Mouse (Mus musculus) heart, embryonic 12.5 days (tissue): Measurements from ENCODE around the gene Tshz2. TPM values are rescaled to one million over a fixed set of nuclear protein-coding genes. Genes with fewer than 3 reads are reported as not detected.

ENCODE experiments used
- ATAC-seq: fragments of 200-750 bp; cut with Nextera tagmentation; 2 replicates; pipeline ENCODE4 v1.8.0; 2017; ENCODE audit warnings: moderate TSS enrichment, moderate library complexity; ENCODE audit not compliant: insufficient number of reproducible peaks, low FRiP score
- H3K27ac ChIP-seq: fragments of 300-500 bp; sonication (generic); 2 replicates; pipeline ENCODE4 v1.5.1; 2016; ENCODE audit warnings: mild to moderate bottlenecking, moderate library complexity; ENCODE audit not compliant: poor library complexity, severe bottlenecking
- H3K27me3 ChIP-seq: fragments of 300-500 bp; sonication (generic); replicated peaks from 2 replicates; pipeline ENCODE4 v1.6.1; 2016; ENCODE audit warnings: mild to moderate bottlenecking, moderate library complexity
- H3K36me3 ChIP-seq: fragments of 300-500 bp; sonication (generic); 2 replicates; pipeline ENCODE4 v1.6.1; 2016; ENCODE audit warnings: mild to moderate bottlenecking, moderate library complexity
- H3K4me1 ChIP-seq: fragments of 300-500 bp; sonication (generic); replicated peaks from 2 replicates; pipeline ENCODE4 v1.6.1; 2016; ENCODE audit warnings: mild to moderate bottlenecking
- H3K4me2 ChIP-seq: fragments of 300-500 bp; sonication (generic); 2 replicates; pipeline ENCODE4 v1.6.1; 2016; ENCODE audit warnings: mild to moderate bottlenecking, moderate library complexity
- H3K4me3 ChIP-seq: fragments of 300-500 bp; sonication (generic); 2 replicates; pipeline ENCODE4 v1.5.1; 2016; ENCODE audit warnings: mild to moderate bottlenecking
- H3K9ac ChIP-seq: fragments of 300-500 bp; sonication (generic); 2 replicates; pipeline ENCODE4 v1.6.1; 2016; ENCODE audit warnings: mild to moderate bottlenecking, moderate library complexity
- H3K9me3 ChIP-seq: fragments of 300-500 bp; sonication (generic); replicated peaks from 2 replicates; pipeline ENCODE4 v1.6.1; 2016; ENCODE audit warnings: mild to moderate bottlenecking, moderate library complexity
- WGBS: fragments of 180-500 bp; shearing (Covaris S2); methylation state at CpG from one replicate; pipeline ENCODE4 v1.1.7; 2016; 5-methylcytosine and 5-hydroxymethylcytosine counted together
- polyA plus RNA-seq: library from polyadenylated mRNA; unstranded; fragments of >200 nt; fragmentation: Nextera tagmentation; extraction: Ambion mirVana; gene quantifications from 2 replicates; pipeline ENCODE4 v1.2.1, GENCODE M21; 2016

Gene Tshz2
- polyA plus RNA-seq, 1 experiment from 2014 or later: 5.6 TPM

DNA sequence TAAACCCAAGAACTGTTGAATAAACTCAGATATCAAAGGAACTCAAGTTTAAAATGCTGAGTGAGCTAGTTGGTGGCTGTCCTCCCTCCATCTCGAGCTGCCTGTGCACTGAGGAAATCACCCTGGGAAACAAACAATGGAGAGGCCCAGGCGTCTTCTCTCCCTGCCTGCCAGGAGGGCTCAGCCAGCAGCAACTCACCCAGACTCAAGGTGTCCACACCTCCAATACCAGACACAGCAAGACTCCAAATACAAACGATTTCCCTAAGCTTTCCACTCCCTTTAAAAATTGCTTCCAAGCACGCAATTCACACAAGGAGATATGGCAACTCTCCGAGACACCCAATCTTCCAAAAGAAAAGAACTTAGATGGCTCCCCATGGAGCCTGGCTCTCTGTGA, 476.7 kb downstream of the Tshz2 start:
- H3K36me3 ChIP-seq: peaks cover 77% of the 10 kb centered on the region
- H3K9ac ChIP-seq: no peak overlapping the region
- H3K27ac ChIP-seq: no peak overlapping the region
- no peaks in the 10 kb centered on the region for H3K9me3 ChIP-seq
- 54% methylated on average over 5 of the region's 5 CpGs for WGBS
- H3K27me3 ChIP-seq: no peaks in the 10 kb centered on the region
- no peak overlapping the region for H3K4me3 ChIP-seq
- H3K4me2 ChIP-seq: no peak overlapping the region
- ATAC-seq: no peak
- H3K4me1 ChIP-seq: peaks cover 6% of the 10 kb centered on the region

DNA sequence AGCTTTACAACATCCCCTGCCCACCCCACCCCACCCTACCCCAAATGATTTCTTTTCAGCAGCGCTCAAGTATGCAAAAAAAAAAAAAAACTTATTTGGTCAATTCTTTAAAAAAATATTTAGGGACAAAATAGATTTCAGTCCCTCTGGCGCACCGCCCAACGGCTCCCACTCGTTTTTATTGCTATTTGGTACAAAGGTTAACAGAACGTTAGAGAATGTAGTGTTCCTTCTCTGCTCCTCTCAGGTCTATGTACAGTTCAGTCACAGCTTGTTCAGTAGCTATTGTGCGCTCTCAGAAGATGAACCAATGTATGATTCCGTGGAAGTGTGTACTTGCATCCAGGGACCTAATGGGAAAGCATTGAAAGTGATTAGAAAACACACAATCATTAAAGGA, 477.5 kb downstream of the Tshz2 start:
- Histone ChIP-seq H3K4me1 (peaks cover 10% of the 10 kb centered on the region), H3K27ac (no peak overlapping the region), H3K27me3 (no peaks in the 10 kb centered on the region), H3K4me2 (no peak overlapping the region), H3K9me3 (no peaks in the 10 kb centered on the region), H3K36me3 (peaks cover 85% of the 10 kb centered on the region), H3K9ac (no peak overlapping the region), H3K4me3 (no peak overlapping the region)
- WGBS: 90% methylated on average over 8 of the region's 8 CpGs
- ATAC-seq: no peak

- Histone ChIP-seq H3K27ac (no peak overlapping the region; the same call in 1 of the 2 replicates), H3K9ac (no peak overlapping the region), H3K4me2 (no peak overlapping the region), H3K4me3 (no peak overlapping the region), H3K9me3 (no peaks in the 10 kb centered on the region), H3K36me3 (peaks cover 85% of the 10 kb centered on the region), H3K27me3 (no peaks in the 10 kb centered on the region), H3K4me1 (peaks cover 27% of the 10 kb centered on the region)
- WGBS: 25% methylated on average over 4 of the region's 4 CpGs
- no peak for ATAC-seq
Measured at GRCm38 (mm10) chr2:170116704-170117281, 484.0 kb downstream of the Tshz2 start.

- no peak for ATAC-seq
- H3K9ac ChIP-seq: no peak overlapping the region
- H3K27me3 ChIP-seq: no peaks in the 10 kb centered on the region
- H3K4me2 ChIP-seq: no peak overlapping the region
- peaks cover 37% of the 10 kb centered on the region for H3K4me1 ChIP-seq
- H3K4me3 ChIP-seq: no peak overlapping the region
- H3K36me3 ChIP-seq: peaks cover 74% of the 10 kb centered on the region
- H3K9me3 ChIP-seq: no peaks in the 10 kb centered on the region
- 80% methylated on average over 19 of the region's 19 CpGs for WGBS
- H3K27ac ChIP-seq: no peak overlapping the region
Measured at GRCm38 (mm10) chr2:170120139-170121027, 487.6 kb downstream of the Tshz2 start.

Other genes with a start within 250 kb of the Tshz2 start
- not detected in 2 replicates for gene Gm11011, start 45.3 kb upstream of the Tshz2 start, polyA plus RNA-seq